Mouse (Mus musculus): ENCODE results near the gene Acr. TPM values are rescaled to one million over a fixed set of nuclear protein-coding genes. Genes with fewer than 3 reads are reported as not detected.

The Acr gene
- polyA plus RNA-seq (2015; fragmentation: Nextera tagmentation; extraction: Ambion mirVana), result 0.07 and 0.23 TPM in 2 replicates

GRCm38 (mm10) chr15:89568114-89568513 is at the start of gene Acr:
Acr (plus strand) TSS chr15:89568326.

GRCm38 (mm10) chr15:89591723-89592455 is 23.8 kb downstream of the Acr start, which contains the start of gene Rabl2:
Rabl2 (minus strand) TSS chr15:89591923.

Other genes with a start within 250 kb of the Acr start
- 0.16 TPM in 1 of 2 replicates, not detected in the other for gene Adm2, start 245.6 kb upstream of the Acr start, polyA plus RNA-seq (2015; fragmentation: Nextera tagmentation; extraction: Ambion mirVana)
- not detected in 2 replicates for gene Miox, start 233.9 kb upstream of the Acr start, polyA plus RNA-seq (2015; fragmentation: Nextera tagmentation; extraction: Ambion mirVana)
- 28.5 and 29.5 TPM in 2 replicates for gene Lmf2, start 212.7 kb upstream of the Acr start, polyA plus RNA-seq (2015; fragmentation: Nextera tagmentation; extraction: Ambion mirVana)
- 134 and 143 TPM in 2 replicates for gene Ncaph2, start 212.6 kb upstream of the Acr start, polyA plus RNA-seq (2015; fragmentation: Nextera tagmentation; extraction: Ambion mirVana)
- gene Sco2, start 194.5 kb upstream of the Acr start, polyA plus RNA-seq (2015; fragmentation: Nextera tagmentation; extraction: Ambion mirVana), result 4.5 and 4.6 TPM in 2 replicates
- 0.82 and 1.4 TPM in 2 replicates for gene Tymp, start 191.3 kb upstream of the Acr start, polyA plus RNA-seq (2015; fragmentation: Nextera tagmentation; extraction: Ambion mirVana)
- 4.3 and 4.7 TPM in 2 replicates for gene Odf3b, start 189.0 kb upstream of the Acr start, polyA plus RNA-seq (2015; fragmentation: Nextera tagmentation; extraction: Ambion mirVana)
- gene Klhdc7b, start 183.4 kb upstream of the Acr start, polyA plus RNA-seq (2015; fragmentation: Nextera tagmentation; extraction: Ambion mirVana), result 0.04 TPM in 1 of 2 replicates, not detected in the other
- gene Syce3, start 157.8 kb upstream of the Acr start, polyA plus RNA-seq (2015; fragmentation: Nextera tagmentation; extraction: Ambion mirVana), result not detected in 2 replicates
- gene Cpt1b, start 142.5 kb upstream of the Acr start, polyA plus RNA-seq (2015; fragmentation: Nextera tagmentation; extraction: Ambion mirVana), result 0.46 and 0.59 TPM in 2 replicates
- 3.5 and 3.7 TPM in 2 replicates for gene C730034F03Rik, start 138.7 kb upstream of the Acr start, polyA plus RNA-seq (2015; fragmentation: Nextera tagmentation; extraction: Ambion mirVana)
- not detected in 2 replicates for gene Gm44502, start 138.6 kb upstream of the Acr start, polyA plus RNA-seq (2015; fragmentation: Nextera tagmentation; extraction: Ambion mirVana)
- 42.4 and 51.5 TPM in 2 replicates for gene Chkb, start 138.4 kb upstream of the Acr start, polyA plus RNA-seq (2015; fragmentation: Nextera tagmentation; extraction: Ambion mirVana)
- gene Mapk8ip2, start 114.4 kb upstream of the Acr start, polyA plus RNA-seq (2015; fragmentation: Nextera tagmentation; extraction: Ambion mirVana), result 0.06 TPM in 1 of 2 replicates, not detected in the other
- 7.9 and 10.0 TPM in 2 replicates for gene Arsa, start 90.9 kb upstream of the Acr start, polyA plus RNA-seq (2015; fragmentation: Nextera tagmentation; extraction: Ambion mirVana)
- 1.9 and 2.1 TPM in 2 replicates for gene Shank3, start 68.7 kb upstream of the Acr start, polyA plus RNA-seq (2015; fragmentation: Nextera tagmentation; extraction: Ambion mirVana)
- 8.0 and 9.7 TPM in 2 replicates for gene Rabl2, start 23.6 kb downstream of the Acr start, polyA plus RNA-seq (2015; fragmentation: Nextera tagmentation; extraction: Ambion mirVana)